Mouse (Mus musculus) cerebellum, adult 11-12 months (tissue): ENCODE measurements around the gene Rho.

Experiments used
- DNase-seq: peaks from one replicate; pipeline ENCODE4 v3.0.0; 2022

Rho gene

GRCm38 (mm10) chr6:115978596-115978995, 47.0 kb downstream of the Rho start:
- DNase-seq: no peak

- DNase-seq: no peak
These were observed 51.3 kb downstream of the Rho start for GRCm38 (mm10) chr6:115982889-115983288.

GRCm38 (mm10) chr6:115983306-115984038, 51.9 kb downstream of the Rho start:
- DNase-seq: no peak

- no peak for DNase-seq
These were observed 53.0 kb downstream of the Rho start for GRCm38 (mm10) chr6:115984580-115984979.

GRCm38 (mm10) chr6:115985622-115986021, 54.1 kb downstream of the Rho start:
- no peak for DNase-seq

GRCm38 (mm10) chr6:115986472-115987095, 55.0 kb downstream of the Rho start:
- DNase-seq: no peak

GRCm38 (mm10) chr6:115987096-115987747, 55.7 kb downstream of the Rho start:
- no peak for DNase-seq

GRCm38 (mm10) chr6:115989032-115989431, 57.5 kb downstream of the Rho start:
- no peak for DNase-seq

GRCm38 (mm10) chr6:115989607-115990006, 58.1 kb downstream of the Rho start:
- no peak for DNase-seq
